Comparison of ENCODE assay signal across 26 mouse cellular contexts in genomic region chr19:14181661-14182415, GRCm38 (mm10).
DNase-seq lines count a peak whose midpoint lies in the region; ATAC-seq and TF ChIP-seq lines count a peak whose summit lies in the region.
"Had no signal": no experiment of that assay in that cellular context is flagged by ENCODE, and none has a peak within 500 bp of the region (broad histone marks: within the 10 kb centered on the region; RNA-seq: fewer than 3 reads in every experiment).

No protein-coding gene starts in this region.

- H3K27ac ChIP-seq in heart, embryonic 11.5 days (ENCODE audit: low read depth, low read length): no peak overlapping the region
- H3K27ac ChIP-seq in lung, postnatal 0 days (ENCODE audit: low read length): no peak overlapping the region
- H3K27ac ChIP-seq: embryonic facial prominence, embryonic 15.5 days; gastrocnemius, adult 2 months; heart, embryonic 15.5 days; hindbrain, embryonic 12.5 days; macrophage; neural tube, embryonic 13.5 days; stomach, postnatal 0 days had no signal

- H3K4me1 ChIP-seq in heart, embryonic 11.5 days (ENCODE audit: control insufficient read depth, insufficient read depth, low read length): no peaks in the 10 kb centered on the region
- H3K4me1 ChIP-seq in lung, postnatal 0 days (ENCODE audit: insufficient read depth, low read depth, low read length): no peaks in the 10 kb centered on the region
- H3K4me1 ChIP-seq: heart, embryonic 15.5 days; hindbrain, embryonic 12.5 days; neural tube, embryonic 13.5 days had no signal

- WGBS in heart, embryonic 11.5 days (ENCODE audit: insufficient replicate concordance): 46% methylated on average over 6 of the region's 6 CpGs
- WGBS in lung, postnatal 0 days: 64% methylated on average over 6 of the region's 6 CpGs

- ATAC-seq in heart, embryonic 11.5 days (replicated peaks; ENCODE audit: insufficient number of reproducible peaks, low FRiP score, low TSS enrichment): no peak
- peak; percentile 28; the same call in 1 of the 2 replicates for ATAC-seq in lung, postnatal 0 days
- ATAC-seq: activated CD4-positive, CD25-positive, alpha-beta regulatory T cell, adult 4 months; forebrain, embryonic 14.5 days; midbrain, embryonic 16.5 days had no signal

- H3K9ac ChIP-seq in heart, embryonic 11.5 days (ENCODE audit: low read depth, low read length): no peak overlapping the region
- no peak overlapping the region for H3K9ac ChIP-seq in lung, postnatal 0 days (replicated peaks; ENCODE audit: low read depth)
- H3K9ac ChIP-seq: embryonic facial prominence, embryonic 15.5 days; heart, embryonic 15.5 days; hindbrain, embryonic 12.5 days; neural tube, embryonic 13.5 days had no signal

- H3K9me3 ChIP-seq in heart, embryonic 11.5 days (replicated peaks; ENCODE audit: control insufficient read depth, low read length): no peaks in the 10 kb centered on the region
- no peaks in the 10 kb centered on the region for H3K9me3 ChIP-seq in lung, postnatal 0 days (ENCODE audit: low read length)
- H3K9me3 ChIP-seq: embryonic facial prominence, embryonic 15.5 days; heart, embryonic 15.5 days; hindbrain, embryonic 12.5 days; neural tube, embryonic 13.5 days had no signal

- DNase-seq in heart, adult 9 months (ENCODE audit: low spot score in 2 of 2): peak; percentile 19 to 29
- peak; percentile 5 for DNase-seq in urinary bladder, postnatal 14 days (ENCODE audit: low spot score)
- DNase-seq in urinary bladder, postnatal 10 days (ENCODE audit: low spot score): no peak
- DNase-seq in lung, postnatal 0 days (ENCODE audit: low spot score): peak; percentile 51
- DNase-seq in retina, postnatal 1 day: peak; percentile 68
- DNase-seq in spleen, adult 18-20 months: no peak
- DNase-seq in layer of hippocampus, postnatal 10 days (ENCODE audit: low spot score in 2 of 2): no peak
- DNase-seq: adrenal gland, postnatal 14 days; cerebellum, adult 8-10 months; cerebellum, postnatal 36 days; embryo, embryonic 11 days; gastrocnemius, adult 2 months; kidney, adult 18-20 months; thymus, adult 2 months had no signal

- no peak overlapping the region for H3K4me2 ChIP-seq in heart, embryonic 11.5 days
- no peak overlapping the region for H3K4me2 ChIP-seq in lung, postnatal 0 days (replicated peaks; ENCODE audit: low read depth, low read length)
- H3K4me2 ChIP-seq: embryonic facial prominence, embryonic 15.5 days; heart, embryonic 15.5 days; hindbrain, embryonic 12.5 days; liver, embryonic 11.5 days; neural tube, embryonic 13.5 days had no signal

- H3K27me3 ChIP-seq in heart, embryonic 11.5 days (ENCODE audit: control insufficient read depth, insufficient read depth, low read length): peaks cover 20% of the 10 kb centered on the region
- H3K27me3 ChIP-seq in lung, postnatal 0 days (replicated peaks; ENCODE audit: insufficient read depth, low read length): no peaks in the 10 kb centered on the region
- H3K27me3 ChIP-seq: hindbrain, embryonic 12.5 days; neural tube, embryonic 13.5 days had no signal

- no peak for TF ChIP-seq EP300 in lung, postnatal 0 days (IDR thresholded peaks at IDR 0.05)

- no peak overlapping the region for H3K4me3 ChIP-seq in heart, embryonic 11.5 days (ENCODE audit: low read depth, low read length)
- no peak overlapping the region for H3K4me3 ChIP-seq in lung, postnatal 0 days (ENCODE audit: low read depth, low read length)
- H3K4me3 ChIP-seq: embryonic facial prominence, embryonic 15.5 days; gastrocnemius, adult 2 months; heart, embryonic 15.5 days; hindbrain, embryonic 12.5 days; myocyte; neural tube, embryonic 13.5 days had no signal

- no peaks in the 10 kb centered on the region for H3K36me3 ChIP-seq in heart, embryonic 11.5 days (ENCODE audit: control insufficient read depth, insufficient read depth, low read length)
- no peaks in the 10 kb centered on the region for H3K36me3 ChIP-seq in lung, postnatal 0 days (ENCODE audit: insufficient read depth, low read length)
- H3K36me3 ChIP-seq: embryonic facial prominence, embryonic 15.5 days; heart, embryonic 15.5 days; hindbrain, embryonic 12.5 days; neural tube, embryonic 13.5 days had no signal

- TF ChIP-seq CTCF in lung, postnatal 0 days (IDR thresholded peaks at IDR 0.05): no peak

Comparison
In these comparisons a context has a peak if more than half of its experiments do, and no peak if none do; other contexts are left out.
1. DNase-seq: peak in heart, adult 9 months (2 of 2), urinary bladder, postnatal 14 days (single experiment), lung, postnatal 0 days (single experiment) and retina, postnatal 1 day (single experiment); none in urinary bladder, postnatal 10 days (single experiment), spleen, adult 18-20 months (0 of 2) and layer of hippocampus, postnatal 10 days (0 of 2).